Comparison of ENCODE assay signal across 8 mouse cellular contexts in genomic region chr8:70376275-70376741, GRCm38 (mm10). TPM values are rescaled to one million over a fixed set of nuclear protein-coding genes. Genes with fewer than 3 reads are reported as not detected.
DNase-seq lines count a peak whose midpoint lies in the region; ATAC-seq lines count a peak whose summit lies in the region.

No protein-coding gene starts in this region.

- H3K4me1 ChIP-seq in heart, embryonic 13.5 days: peaks cover 50% of the 10 kb centered on the region
- H3K4me1 ChIP-seq in hindbrain, embryonic 16.5 days (ENCODE audit: control insufficient read depth, insufficient read depth, low read depth, low read length): peaks cover 19% of the 10 kb centered on the region; the same call in 1 of the 2 replicates

- no peak overlapping the region for H3K27ac ChIP-seq in heart, embryonic 13.5 days (replicated peaks)
- H3K27ac ChIP-seq in hindbrain, embryonic 16.5 days (ENCODE audit: low read depth, low read length): no peak overlapping the region

- peak overlapping the region; percentile 45 for H3K4me2 ChIP-seq in heart, embryonic 13.5 days
- H3K4me2 ChIP-seq in hindbrain, embryonic 16.5 days (ENCODE audit: low read length): no peak overlapping the region; the same call in 1 of the 2 replicates

- H3K9me3 ChIP-seq in heart, embryonic 13.5 days: no peaks in the 10 kb centered on the region
- peaks cover 3% of the 10 kb centered on the region; the same call in 1 of the 2 replicates for H3K9me3 ChIP-seq in hindbrain, embryonic 16.5 days (ENCODE audit: control insufficient read depth, low read length)

- no peak for ATAC-seq in heart, embryonic 13.5 days (ENCODE audit: extremely low read depth, insufficient number of reproducible peaks, low FRiP score, low TSS enrichment)
- no peak for ATAC-seq in hindbrain, embryonic 16.5 days
- ATAC-seq in megakaryocyte progenitor cell, adult 5-6 weeks (replicated peaks; ENCODE audit: poor library complexity): 0 out of 2 replicates have a peak, but pooled peaks have one; percentile 12
- ATAC-seq in activated CD4-positive, CD25-positive, alpha-beta regulatory T cell, adult 4 months: no peak
- ATAC-seq in erythroblast, adult 5-6 weeks (replicated peaks; ENCODE audit: low FRiP score, poor library complexity, severe bottlenecking): no peak

- peak overlapping the region; percentile 28 for H3K4me3 ChIP-seq in heart, embryonic 13.5 days
- H3K4me3 ChIP-seq in hindbrain, embryonic 16.5 days (ENCODE audit: low read length): peak overlapping the region; percentile 6; the same call in 1 of the 2 replicates

- H3K9ac ChIP-seq in heart, embryonic 13.5 days: 0 out of 2 replicates have a peak overlapping the region, but pooled peaks have one; percentile 40
- H3K9ac ChIP-seq in hindbrain, embryonic 16.5 days (ENCODE audit: low read depth, low read length): peak overlapping the region; percentile 8

- no peaks in the 10 kb centered on the region for H3K36me3 ChIP-seq in heart, embryonic 13.5 days
- H3K36me3 ChIP-seq in hindbrain, embryonic 16.5 days (ENCODE audit: control insufficient read depth, insufficient read depth, low read length): peaks cover 2% of the 10 kb centered on the region; the same call in 1 of the 2 replicates

- DNase-seq in heart, postnatal 4 days: no peak
- DNase-seq in T-cell, adult 2 months (ENCODE audit: low spot score): peak; percentile 12
- DNase-seq in retina, postnatal 1 day: no peak

- whole genome bisulfite sequencing in heart, embryonic 13.5 days: 8% methylated on average over 37 of the region's 37 CpGs
- WGBS in hindbrain, embryonic 16.5 days: 8% methylated on average over 36 of the region's 37 CpGs

- H3K27me3 ChIP-seq in heart, embryonic 13.5 days (replicated peaks): peaks cover 97% of the 10 kb centered on the region
- H3K27me3 ChIP-seq in hindbrain, embryonic 16.5 days (replicated peaks; ENCODE audit: control insufficient read depth, insufficient read depth, low read length): peaks cover 78% of the 10 kb centered on the region

RNA-seq across cellular contexts. Expression of gene Comp, which starts 3.0 kb away (rescaled TPM):
- 3.5 TPM in 2 replicates for polyA plus RNA-seq in heart, embryonic 13.5 days (2015; fragmentation: Nextera tagmentation; extraction: Ambion mirVana)
- total RNA-seq in heart, postnatal 4 days (2021): 1 to 10 TPM; 2.5 to 2.6 TPM
- 0.58 and 2.8 TPM in 2 replicates for polyA plus RNA-seq in hindbrain, embryonic 16.5 days (2015; fragmentation: Nextera tagmentation; extraction: Ambion mirVana)
- not detected in 2 replicates for total RNA-seq in megakaryocyte progenitor cell, adult 5-6 weeks (2015)
- 0.07 TPM in 1 of 2 replicates, not detected in the other for total RNA-seq in megakaryocyte progenitor cell, adult 5-6 weeks (2017)
- under 1 TPM in 1 of 2 experiments, not detected in 1; 0.95 TPM for polyA plus RNA-seq in activated CD4-positive, CD25-positive, alpha-beta regulatory T cell, adult 4 months (2017; shearing (Covaris generic))
- total RNA-seq in erythroblast, adult 5-6 weeks (2015; ENCODE audit: low replicate concordance): not detected in 2 replicates
- 0.43 TPM in 1 of 2 replicates, not detected in the other for total RNA-seq in erythroblast, adult 5-6 weeks (2017; ENCODE audit: low replicate concordance)

RNA-seq across cellular contexts. Expression of gene Upf1, which starts 23.2 kb away (rescaled TPM):
- polyA plus RNA-seq in heart, embryonic 13.5 days (2015; fragmentation: Nextera tagmentation; extraction: Ambion mirVana): 11.3 and 12.2 TPM in 2 replicates
- total RNA-seq in heart, postnatal 4 days (2021): 10 to 100 TPM; 44.1 to 45.9 TPM
- 7.4 and 10.1 TPM in 2 replicates for polyA plus RNA-seq in hindbrain, embryonic 16.5 days (2015; fragmentation: Nextera tagmentation; extraction: Ambion mirVana)
- 13.9 and 15.3 TPM in 2 replicates for total RNA-seq in megakaryocyte progenitor cell, adult 5-6 weeks (2015)
- total RNA-seq in megakaryocyte progenitor cell, adult 5-6 weeks (2017): 32.3 and 32.5 TPM in 2 replicates
- 10 to 100 TPM; 12.1 to 15.3 TPM for polyA plus RNA-seq in activated CD4-positive, CD25-positive, alpha-beta regulatory T cell, adult 4 months (2017; shearing (Covaris generic))
- 7.1 and 9.2 TPM in 2 replicates for total RNA-seq in erythroblast, adult 5-6 weeks (2015; ENCODE audit: low replicate concordance)
- total RNA-seq in erythroblast, adult 5-6 weeks (2017; ENCODE audit: low replicate concordance): 20.9 and 21.5 TPM in 2 replicates

RNA-seq across cellular contexts. Expression of gene Gdf1, which starts 46.7 kb away (rescaled TPM):
- polyA plus RNA-seq in heart, embryonic 13.5 days (2015; fragmentation: Nextera tagmentation; extraction: Ambion mirVana): 0.74 and 0.99 TPM in 2 replicates
- total RNA-seq in heart, postnatal 4 days (2021): under 1 TPM in 1 of 2 experiments, not detected in 1; 0.60 TPM
- polyA plus RNA-seq in hindbrain, embryonic 16.5 days (2015; fragmentation: Nextera tagmentation; extraction: Ambion mirVana): 8.7 and 9.5 TPM in 2 replicates
- total RNA-seq in megakaryocyte progenitor cell, adult 5-6 weeks (2015): not detected in 2 replicates
- not detected in 2 replicates for total RNA-seq in megakaryocyte progenitor cell, adult 5-6 weeks (2017)
- polyA plus RNA-seq in activated CD4-positive, CD25-positive, alpha-beta regulatory T cell, adult 4 months (2017; shearing (Covaris generic)): under 1 TPM in 1 of 2 experiments, not detected in 1; 0.79 TPM
- not detected in 2 replicates for total RNA-seq in erythroblast, adult 5-6 weeks (2015; ENCODE audit: low replicate concordance)
- not detected in 2 replicates for total RNA-seq in erythroblast, adult 5-6 weeks (2017; ENCODE audit: low replicate concordance)
